Mouse (Mus musculus) neural tube, embryonic 13.5 days (tissue): Measurements from ENCODE around the gene Ifi214. TPM values are rescaled to one million over a fixed set of nuclear protein-coding genes. Genes with fewer than 3 reads are reported as not detected.
"Not testable (repeated sequence)": the region's sequence is repeated elsewhere in the genome, so short reads cannot be mapped to it uniquely, and the experiment has no call there.

Experiments used
- ATAC-seq: fragments of 200-750 bp; cut with Nextera tagmentation; 2 replicates; pipeline ENCODE4 v1.8.0; 2017; ENCODE audit warnings: low read depth, mild to moderate bottlenecking, moderate TSS enrichment, moderate library complexity
- H3K27ac ChIP-seq: fragments of 300-500 bp; sonication (generic); replicated peaks from 2 replicates; pipeline ENCODE4 v1.5.1; 2015; ENCODE audit warnings: moderate library complexity, mild to moderate bottlenecking, inconsistent platforms
- H3K27me3 ChIP-seq: fragments of 300-500 bp; sonication (generic); 2 replicates; pipeline ENCODE4 v1.6.1; 2015; ENCODE audit warnings: mild to moderate bottlenecking, inconsistent platforms
- H3K36me3 ChIP-seq: fragments of 300-500 bp; sonication (generic); 2 replicates; pipeline ENCODE4 v1.6.1; 2015; ENCODE audit warnings: mild to moderate bottlenecking, inconsistent platforms
- H3K4me1 ChIP-seq: fragments of 300-500 bp; sonication (generic); replicated peaks from 2 replicates; pipeline ENCODE4 v1.6.1; 2015; ENCODE audit warnings: inconsistent platforms
- H3K4me2 ChIP-seq: fragments of 300-500 bp; sonication (generic); 2 replicates; pipeline ENCODE4 v1.6.1; 2015; ENCODE audit warnings: inconsistent platforms, mild to moderate bottlenecking, moderate library complexity
- H3K4me3 ChIP-seq: fragments of 300-500 bp; sonication (generic); 2 replicates; pipeline ENCODE4 v1.5.1; 2015; ENCODE audit warnings: mild to moderate bottlenecking, inconsistent platforms
- H3K9ac ChIP-seq: fragments of 300-500 bp; sonication (generic); 2 replicates; pipeline ENCODE4 v1.6.1; 2015; ENCODE audit warnings: moderate library complexity, mild to moderate bottlenecking, inconsistent platforms
- H3K9me3 ChIP-seq: fragments of 300-500 bp; sonication (generic); 2 replicates; pipeline ENCODE4 v1.6.1; 2016; ENCODE audit warnings: inconsistent platforms
- WGBS: fragments of 180-500 bp; shearing (Covaris S2); methylation state at CpG from one replicate; pipeline ENCODE4 v1.1.7; 2015; 5-methylcytosine and 5-hydroxymethylcytosine counted together
- polyA plus RNA-seq: library from polyadenylated mRNA; unstranded; fragments of >200 nt; fragmentation: Nextera tagmentation; extraction: Ambion mirVana; gene quantifications from 2 replicates; pipeline ENCODE4 v1.2.1, GENCODE M21; 2015

The Ifi214 gene
- not detected in 2 replicates for polyA plus RNA-seq

DNA sequence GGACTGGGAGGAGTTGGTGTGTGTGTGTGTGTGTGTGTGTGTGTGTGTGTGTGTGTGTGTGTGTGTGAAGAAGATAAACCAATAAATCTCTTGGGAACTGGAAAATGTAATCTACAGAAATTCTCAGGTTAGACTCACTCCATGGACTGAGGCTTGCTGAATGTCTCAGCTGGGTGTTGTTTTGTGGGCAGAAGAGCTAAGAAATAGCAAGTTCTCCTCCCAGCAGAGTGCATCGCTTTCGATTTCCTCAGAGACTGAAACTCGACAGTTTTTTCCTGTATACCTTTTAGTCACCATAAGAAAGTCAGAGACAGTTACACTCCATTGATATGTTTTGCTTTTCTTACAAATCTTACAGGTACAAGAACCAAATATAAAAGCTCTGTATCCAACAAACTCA, at the start of gene Ifi214:
TSS of gene Ifi214 (minus strand) at position 167 of the 400 bp plus-strand sequence.
- not testable (repeated sequence) for H3K4me1 ChIP-seq, H3K27me3 ChIP-seq, H3K9me3 ChIP-seq, ATAC-seq, H3K27ac ChIP-seq, H3K4me2 ChIP-seq, H3K9ac ChIP-seq, H3K4me3 ChIP-seq, H3K36me3 ChIP-seq
- WGBS = 97% methylated on average over 3 of the region's 3 CpGs

DNA sequence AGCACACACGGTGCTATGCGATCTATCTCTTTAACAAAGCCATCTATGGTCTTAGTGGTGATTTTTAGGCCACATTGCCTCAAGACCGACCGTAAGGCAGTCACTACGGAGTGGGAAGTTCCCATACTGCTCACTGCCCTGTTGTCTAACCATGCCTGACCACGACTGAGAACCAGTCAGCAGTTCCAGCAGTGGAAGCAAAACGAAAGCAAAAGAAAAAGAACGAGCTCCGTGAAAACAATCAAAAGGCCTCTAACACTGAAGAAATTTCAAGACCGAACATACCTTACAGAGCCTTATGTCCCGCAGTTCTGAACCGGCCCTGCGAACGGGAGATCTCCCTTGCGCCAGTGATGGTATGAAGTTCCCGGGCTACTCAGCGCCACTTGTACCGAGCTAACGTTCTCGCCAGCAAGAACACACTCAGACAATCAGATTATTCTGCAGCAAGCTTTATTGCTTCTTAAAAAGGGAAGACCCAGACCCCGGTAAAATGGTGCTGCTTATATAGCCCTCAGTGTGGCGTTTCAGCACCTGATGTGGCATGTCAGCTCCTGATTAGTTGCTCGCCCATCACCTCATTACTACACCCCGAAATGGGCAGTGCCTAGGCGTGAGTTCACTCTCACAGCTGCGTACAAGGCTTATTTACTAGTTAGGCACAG, 44.3 kb upstream of the Ifi214 start:
- Histone ChIP-seq H3K4me1 (no peaks in the 10 kb centered on the region), H3K27ac (no peak overlapping the region), H3K9ac (no peak overlapping the region), H3K27me3 (no peaks in the 10 kb centered on the region), H3K4me2 (no peak overlapping the region), H3K9me3 (peaks cover 31% of the 10 kb centered on the region), H3K4me3 (no peak overlapping the region), H3K36me3 (no peaks in the 10 kb centered on the region)
- 96% methylated on average over 26 of the region's 26 CpGs for WGBS
- ATAC-seq = no peak

DNA sequence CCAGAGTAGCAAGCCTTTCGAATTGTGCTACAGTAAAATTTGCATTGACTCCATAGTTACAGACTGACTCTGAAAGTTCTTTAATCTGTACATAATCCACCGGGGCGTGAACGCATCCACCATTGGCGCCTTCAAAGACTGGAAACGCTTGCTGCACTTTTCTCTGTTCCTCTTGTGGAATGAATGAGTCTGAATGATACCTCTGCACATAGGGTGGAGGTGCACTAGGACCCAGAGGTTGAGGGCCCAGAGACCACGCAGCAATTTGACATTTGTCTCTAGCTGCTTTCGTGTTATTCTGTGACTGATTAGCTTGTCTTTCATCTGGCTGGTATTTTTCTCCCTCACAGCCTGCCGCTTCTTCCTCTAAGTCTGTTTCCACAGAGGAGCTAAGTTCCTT, 43.3 kb upstream of the Ifi214 start:
- no peaks in the 10 kb centered on the region for H3K27me3 ChIP-seq
- no peak for ATAC-seq
- H3K36me3 ChIP-seq = no peaks in the 10 kb centered on the region
- no peaks in the 10 kb centered on the region for H3K4me1 ChIP-seq
- no peak overlapping the region for H3K27ac ChIP-seq
- no peak overlapping the region for H3K4me3 ChIP-seq
- H3K9me3 ChIP-seq = peaks cover 31% of the 10 kb centered on the region
- WGBS = 94% methylated on average over 9 of the region's 9 CpGs
- H3K9ac ChIP-seq = no peak overlapping the region
- no peak overlapping the region for H3K4me2 ChIP-seq

DNA sequence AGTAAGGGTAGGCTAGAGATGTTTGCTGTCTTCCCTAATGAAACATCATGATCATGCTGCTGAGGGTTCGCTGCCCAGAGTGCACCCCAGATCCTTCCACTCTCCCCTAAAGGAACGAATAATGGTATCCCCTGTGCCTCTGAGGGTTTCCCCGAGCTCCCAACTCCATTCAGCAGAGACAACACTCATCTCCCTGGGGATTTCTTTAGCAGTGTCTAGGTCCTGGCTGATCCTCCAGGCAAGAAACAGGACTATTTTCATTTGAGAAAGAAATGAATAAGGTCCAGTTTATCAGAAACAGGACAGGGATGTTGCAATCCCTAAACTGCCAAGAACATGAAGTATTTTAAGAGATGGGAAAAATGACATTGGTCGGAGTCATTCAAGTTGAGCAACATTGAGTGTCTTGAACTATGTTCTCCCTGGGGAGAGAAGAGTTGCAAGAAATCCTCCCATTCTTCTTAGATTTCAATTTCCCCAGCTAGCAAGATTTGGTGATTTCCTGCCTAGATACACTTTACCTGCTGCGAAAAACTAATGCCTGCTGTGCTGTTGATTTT, 14.8 kb upstream of the Ifi214 start:
- H3K4me2 ChIP-seq, H3K27me3 ChIP-seq, H3K9ac ChIP-seq, H3K36me3 ChIP-seq, H3K4me3 ChIP-seq, H3K9me3 ChIP-seq, ATAC-seq, H3K27ac ChIP-seq, H3K4me1 ChIP-seq: not testable (repeated sequence)
- WGBS = 83% methylated on average over 5 of the region's 5 CpGs

DNA sequence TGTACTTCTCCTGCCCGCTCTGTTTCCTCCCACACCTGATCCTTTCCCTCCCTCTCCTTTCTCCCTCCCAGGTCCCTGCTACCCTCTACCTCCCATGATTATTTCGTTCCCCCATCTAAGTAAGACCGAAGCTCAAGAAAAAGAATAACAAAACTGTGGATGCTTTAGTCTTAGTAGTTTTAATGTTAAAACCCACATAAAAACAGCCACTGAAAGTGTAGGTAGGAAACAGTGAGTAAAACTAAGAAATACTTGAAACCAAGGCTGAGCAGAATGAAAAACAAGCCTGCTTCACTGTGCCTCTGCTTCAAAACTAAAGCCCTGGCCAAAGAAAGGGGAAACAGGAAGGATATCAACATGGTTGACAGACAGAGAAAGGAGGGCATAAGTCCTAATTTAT, 13.0 kb upstream of the Ifi214 start:
- WGBS = 89% methylated on average over 3 of the region's 3 CpGs
- H3K27me3 ChIP-seq, H3K4me3 ChIP-seq, H3K9me3 ChIP-seq, H3K4me2 ChIP-seq, H3K9ac ChIP-seq, H3K27ac ChIP-seq, H3K4me1 ChIP-seq, H3K36me3 ChIP-seq, ATAC-seq: not testable (repeated sequence)

DNA sequence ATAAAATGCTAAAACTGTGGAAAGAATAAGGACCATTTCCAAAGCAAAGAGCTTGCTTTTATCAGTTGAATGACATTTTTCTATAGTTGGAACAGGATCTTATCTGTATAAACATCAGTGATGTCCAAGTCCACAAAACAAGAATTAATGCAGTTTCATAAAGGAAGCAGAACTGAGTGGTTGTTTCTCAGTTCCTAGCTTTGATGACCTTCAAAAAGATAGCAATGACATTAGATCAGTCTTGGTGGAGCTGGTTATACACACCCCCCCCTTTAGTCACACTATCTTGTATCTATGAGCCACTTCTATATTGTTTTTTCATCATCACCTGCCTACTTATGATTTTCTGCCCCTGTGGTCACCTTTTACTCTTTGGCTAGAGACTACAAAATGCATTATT, 14.3 kb downstream of the Ifi214 start:
- Histone ChIP-seq H3K36me3 (no peaks in the 10 kb centered on the region), H3K27me3 (no peaks in the 10 kb centered on the region), H3K27ac (no peak overlapping the region), H3K9me3 (no peaks in the 10 kb centered on the region), H3K4me2 (no peak overlapping the region), H3K4me3 (no peak overlapping the region), H3K9ac (no peak overlapping the region), H3K4me1 (no peaks in the 10 kb centered on the region)
- no peak for ATAC-seq

DNA sequence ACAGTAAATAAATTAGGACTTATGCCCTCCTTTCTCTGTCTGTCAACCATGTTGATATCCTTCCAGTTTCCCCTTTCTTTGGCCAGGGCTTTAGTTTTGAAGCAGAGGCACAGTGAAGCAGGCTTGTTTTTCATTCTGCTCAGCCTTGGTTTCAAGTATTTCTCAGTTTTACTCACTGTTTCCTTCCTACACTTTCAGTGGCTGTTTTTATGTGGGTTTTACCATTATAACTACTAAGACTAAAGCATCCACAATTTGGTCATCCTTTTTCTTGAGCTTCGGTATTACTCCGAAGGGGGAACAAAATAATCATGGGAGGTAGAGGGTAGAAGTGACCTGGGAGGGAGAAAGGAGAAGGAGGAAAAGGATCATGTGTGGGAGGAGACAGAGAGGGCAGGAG, 25.2 kb downstream of the Ifi214 start:
- ATAC-seq = not testable (repeated sequence)
- 94% methylated on average over 2 of the region's 2 CpGs for WGBS

DNA sequence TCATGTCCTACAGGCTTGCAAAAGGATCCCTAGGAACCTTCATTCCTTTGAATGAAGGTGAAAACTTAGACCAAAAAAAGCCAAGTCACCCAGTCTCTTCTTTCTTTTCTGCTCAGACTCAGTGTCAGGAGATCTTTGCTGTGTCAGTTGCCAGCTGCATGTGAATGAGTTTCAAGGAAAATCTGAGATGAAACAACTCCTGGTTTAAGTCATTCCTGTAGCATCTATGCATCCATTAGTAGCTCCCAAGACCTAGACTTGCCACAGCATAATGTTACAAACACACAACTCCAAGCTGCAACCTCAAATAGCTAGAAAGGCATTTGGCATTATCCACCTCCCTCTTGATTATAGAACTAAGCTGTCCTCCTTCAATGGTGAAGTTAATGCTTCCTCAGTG, 44.3 kb downstream of the Ifi214 start:
- H3K9ac ChIP-seq, ATAC-seq, H3K9me3 ChIP-seq, H3K36me3 ChIP-seq, H3K27ac ChIP-seq, H3K4me3 ChIP-seq, H3K27me3 ChIP-seq, H3K4me1 ChIP-seq, H3K4me2 ChIP-seq: not testable (repeated sequence)

More for the DNA sequence above, 25.2 kb downstream of the Ifi214 start:
- not testable (repeated sequence) for H3K9ac ChIP-seq, H3K36me3 ChIP-seq, H3K4me3 ChIP-seq, H3K4me1 ChIP-seq, H3K27me3 ChIP-seq, H3K9me3 ChIP-seq, H3K27ac ChIP-seq, H3K4me2 ChIP-seq

DNA sequence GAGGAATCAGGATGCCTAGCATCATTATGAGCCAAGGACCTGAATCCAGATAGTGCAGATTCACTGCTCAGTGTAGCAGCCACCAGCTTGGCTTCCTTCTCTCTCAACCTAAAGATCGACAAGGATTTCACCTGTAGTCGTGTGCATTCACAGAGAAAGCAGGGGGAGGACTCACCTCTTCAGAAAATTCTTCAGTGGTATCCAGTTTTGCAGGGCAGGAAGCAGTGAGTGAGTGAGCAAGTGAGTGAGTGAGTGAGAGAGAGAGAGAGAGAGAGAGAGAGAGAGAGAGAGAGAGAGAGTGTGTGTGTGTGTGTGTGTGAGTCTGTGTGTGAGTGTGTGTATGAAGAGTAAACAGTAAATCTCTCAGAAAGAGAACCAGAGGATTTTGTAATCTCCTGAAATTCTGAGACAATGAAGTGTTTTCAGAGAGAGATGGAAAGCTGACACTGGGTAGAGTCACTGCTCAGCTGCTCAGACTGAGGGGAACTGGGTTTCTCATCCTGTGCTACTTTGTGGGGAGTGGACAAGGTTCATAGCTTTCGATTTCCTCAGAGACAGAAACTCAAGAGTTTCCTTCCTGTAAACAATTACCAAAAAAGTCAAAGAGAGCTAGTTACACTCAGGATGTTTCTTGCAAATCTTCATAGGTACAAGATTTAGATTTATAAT, 44.8 kb downstream of the Ifi214 start, which contains the start of gene Ifi206:
TSS of gene Ifi206 (minus strand) at position 230 of the 669 bp plus-strand sequence.
- ATAC-seq, H3K36me3 ChIP-seq, H3K9me3 ChIP-seq, H3K27ac ChIP-seq, H3K9ac ChIP-seq, H3K4me3 ChIP-seq, H3K27me3 ChIP-seq, H3K4me2 ChIP-seq, H3K4me1 ChIP-seq: not testable (repeated sequence)
- 82% methylated on average over 3 of the region's 3 CpGs for WGBS

DNA sequence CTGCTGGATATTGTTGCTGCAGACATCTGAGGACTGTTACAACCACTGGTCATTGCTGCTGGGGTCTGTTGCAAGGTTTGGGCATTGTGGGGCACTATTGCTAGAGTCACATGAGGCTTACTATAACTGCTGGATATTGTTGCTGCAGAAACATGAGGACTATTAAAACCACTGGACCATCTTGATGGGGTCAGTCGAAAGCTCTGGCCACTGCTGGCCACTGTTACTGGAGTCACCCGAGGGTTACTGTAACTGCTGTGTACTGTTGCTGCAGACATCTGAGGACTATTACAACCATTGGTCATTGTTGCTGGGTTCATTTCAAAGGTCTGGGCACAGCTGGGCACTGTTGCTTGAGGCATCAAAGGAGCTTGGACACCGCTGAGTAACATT, 54.6 kb downstream of the Ifi214 start:
- not testable (repeated sequence) for H3K9me3 ChIP-seq, H3K4me1 ChIP-seq, H3K27me3 ChIP-seq, H3K27ac ChIP-seq, H3K9ac ChIP-seq, ATAC-seq, H3K36me3 ChIP-seq, H3K4me2 ChIP-seq, H3K4me3 ChIP-seq
- 81% methylated on average over 3 of the region's 3 CpGs for WGBS

DNA sequence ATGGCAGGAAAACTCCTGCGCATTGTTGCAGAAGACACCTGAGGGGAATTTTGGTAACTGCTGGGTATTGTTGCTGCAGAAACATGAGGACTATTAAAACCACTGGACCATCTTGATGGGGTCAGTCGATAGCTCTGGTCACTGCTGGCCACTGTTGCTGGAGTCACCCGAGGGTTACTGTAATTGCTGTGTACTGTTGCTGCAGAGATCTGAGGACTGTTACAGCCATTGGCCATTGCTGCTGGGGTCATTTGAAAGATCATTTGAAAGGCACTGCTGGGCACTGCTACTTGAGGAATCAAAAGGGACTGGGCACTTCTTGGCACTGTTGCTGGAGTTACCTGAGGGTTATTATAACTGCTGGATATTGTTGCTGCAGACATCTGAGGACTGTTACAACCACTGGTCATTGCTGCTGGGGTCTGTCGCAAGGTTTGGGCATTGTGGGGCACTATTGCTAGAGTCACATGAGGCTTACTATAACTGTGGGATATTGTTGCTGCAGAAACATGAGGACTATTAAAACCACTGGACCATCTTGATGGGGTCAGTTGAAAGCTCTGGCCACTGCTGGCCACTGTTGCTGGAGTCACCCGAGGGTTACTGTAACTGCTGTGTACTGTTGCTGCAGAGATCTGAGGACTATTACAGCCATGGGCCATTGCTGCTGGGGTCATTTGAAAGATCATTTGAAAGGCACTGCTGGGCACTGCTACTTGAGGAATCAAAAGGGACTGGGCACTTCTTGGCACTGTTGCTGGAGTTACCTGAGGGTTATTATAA, 55.2 kb downstream of the Ifi214 start:
- not testable (repeated sequence) for ATAC-seq, H3K4me3 ChIP-seq, H3K27ac ChIP-seq, H3K4me1 ChIP-seq, H3K27me3 ChIP-seq, H3K9ac ChIP-seq, H3K9me3 ChIP-seq, H3K4me2 ChIP-seq, H3K36me3 ChIP-seq
- WGBS = 85% methylated on average over 5 of the region's 5 CpGs
